Mouse (Mus musculus) heart, embryonic 10.5 days (tissue): Measurements from ENCODE around the gene Zfp36l1. TPM values are rescaled to one million over a fixed set of nuclear protein-coding genes. Genes with fewer than 3 reads are reported as not detected.
A peak's percentile ranks its signal among the peaks of the same experiment; 100 is the strongest.
"Not testable (repeated sequence)": the region's sequence is repeated elsewhere in the genome, so short reads cannot be mapped to it uniquely, and the experiment has no call there.

Experiments
- DNase-seq: peaks from one replicate; pipeline ENCODE4 v3.0.0-alpha.2; 2017; ENCODE audit warnings: low spot score
- H3K27ac ChIP-seq: fragments of 300-500 bp; sonication (generic); 2 replicates; pipeline ENCODE4 v1.5.1; 2016; ENCODE audit warnings: mild to moderate bottlenecking
- H3K27me3 ChIP-seq: fragments of 300-500 bp; sonication (generic); 2 replicates; pipeline ENCODE4 v1.6.1; 2016; ENCODE audit warnings: mild to moderate bottlenecking; ENCODE audit not compliant: poor library complexity, insufficient read depth, severe bottlenecking
- H3K36me3 ChIP-seq: fragments of 300-500 bp; sonication (generic); 2 replicates; pipeline ENCODE4 v1.6.1; 2016; ENCODE audit warnings: mild to moderate bottlenecking, moderate library complexity
- H3K4me1 ChIP-seq: fragments of 300-500 bp; sonication (generic); 2 replicates; pipeline ENCODE4 v1.6.1; 2016; ENCODE audit warnings: mild to moderate bottlenecking
- H3K4me3 ChIP-seq: fragments of 300-500 bp; sonication (generic); 2 replicates; pipeline ENCODE4 v1.5.1; 2016; ENCODE audit warnings: mild to moderate bottlenecking, moderate library complexity
- H3K9me3 ChIP-seq: fragments of 300-500 bp; sonication (generic); 2 replicates; pipeline ENCODE4 v1.6.1; 2016; ENCODE audit warnings: mild to moderate bottlenecking, moderate library complexity
- WGBS: fragments of 180-500 bp; shearing (Covaris S2); methylation state at CpG from one replicate; pipeline ENCODE4 v1.1.7; 2016; 5-methylcytosine and 5-hydroxymethylcytosine counted together
- polyA plus RNA-seq: library from polyadenylated mRNA; unstranded; fragments of >200 nt; fragmentation: Nextera tagmentation; extraction: Ambion mirVana; gene quantifications from 2 replicates; pipeline ENCODE4 v1.2.1, GENCODE M21; 2016

The Zfp36l1 gene
- polyA plus RNA-seq, 1 experiment from 2014 or later: 114 TPM

- Histone ChIP-seq H3K4me1 (peaks cover 39% of the 10 kb centered on the region), H3K27me3 (no peaks in the 10 kb centered on the region), H3K4me3 (peak overlapping the region; percentile 82), H3K9me3 (no peaks in the 10 kb centered on the region), H3K36me3 (peaks cover 32% of the 10 kb centered on the region), H3K27ac (peak overlapping the region; percentile 99)
- DNase-seq: no peak
- WGBS: under 1% methylated on average over 26 of the region's 26 CpGs
Measured at GRCm38 (mm10) chr12:80112071-80112660, 647 bp downstream of the Zfp36l1 start.

GRCm38 (mm10) chr12:80111131-80112070 lies 1.4 kb downstream of the Zfp36l1 start:
- Histone ChIP-seq H3K27me3 (no peaks in the 10 kb centered on the region), H3K36me3 (peaks cover 38% of the 10 kb centered on the region), H3K27ac (peak overlapping the region; percentile 99), H3K9me3 (no peaks in the 10 kb centered on the region), H3K4me1 (peaks cover 34% of the 10 kb centered on the region), H3K4me3 (peak overlapping the region; percentile 82)
- no peak for DNase-seq
- under 1% methylated on average over 29 of the region's 29 CpGs for WGBS

GRCm38 (mm10) chr12:80110546-80110870 lies 2.3 kb downstream of the Zfp36l1 start:
- Histone ChIP-seq H3K4me3 (peak overlapping the region; percentile 82), H3K27ac (peak overlapping the region; percentile 99), H3K4me1 (peaks cover 28% of the 10 kb centered on the region), H3K27me3 (no peaks in the 10 kb centered on the region), H3K36me3 (peaks cover 38% of the 10 kb centered on the region), H3K9me3 (no peaks in the 10 kb centered on the region)
- WGBS: 6% methylated on average over 9 of the region's 9 CpGs
- no peak for DNase-seq

GRCm38 (mm10) chr12:80109753-80110545 lies 2.9 kb downstream of the Zfp36l1 start:
- H3K36me3 ChIP-seq: peaks cover 38% of the 10 kb centered on the region
- peaks cover 28% of the 10 kb centered on the region for H3K4me1 ChIP-seq
- H3K27me3 ChIP-seq: no peaks in the 10 kb centered on the region
- peak overlapping the region; percentile 99 for H3K27ac ChIP-seq
- no peak for DNase-seq
- whole genome bisulfite sequencing: 9% methylated on average over 53 of the region's 53 CpGs
- peak overlapping the region; percentile 82 for H3K4me3 ChIP-seq
- H3K9me3 ChIP-seq: no peaks in the 10 kb centered on the region

GRCm38 (mm10) chr12:80108896-80109668 lies 3.7 kb downstream of the Zfp36l1 start:
- peaks cover 26% of the 10 kb centered on the region for H3K4me1 ChIP-seq
- H3K27me3 ChIP-seq, H3K9me3 ChIP-seq: not testable (repeated sequence)
- H3K36me3 ChIP-seq: peaks cover 38% of the 10 kb centered on the region
- peak overlapping the region; percentile 99 for H3K27ac ChIP-seq
- WGBS: 21% methylated on average over 11 of the region's 11 CpGs
- peak; percentile 88 for DNase-seq
- H3K4me3 ChIP-seq: peak overlapping the region; percentile 82

- no peak for DNase-seq
- no peaks in the 10 kb centered on the region for H3K9me3 ChIP-seq
- H3K4me1 ChIP-seq: peaks cover 30% of the 10 kb centered on the region
- peaks cover 38% of the 10 kb centered on the region for H3K36me3 ChIP-seq
- no peaks in the 10 kb centered on the region for H3K27me3 ChIP-seq
- WGBS: 88% methylated on average over 3 of the region's 3 CpGs
- H3K4me3 ChIP-seq: no peak overlapping the region
- H3K27ac ChIP-seq: no peak overlapping the region
Measured at GRCm38 (mm10) chr12:80106896-80107667, 5.7 kb downstream of the Zfp36l1 start.

- peaks cover 38% of the 10 kb centered on the region for H3K36me3 ChIP-seq
Measured at GRCm38 (mm10) chr12:80106138-80106895, 6.5 kb downstream of the Zfp36l1 start.

GRCm38 (mm10) chr12:80103521-80103973 lies 9.3 kb downstream of the Zfp36l1 start:
- H3K36me3 ChIP-seq: peaks cover 13% of the 10 kb centered on the region
- WGBS: 45% methylated on average over 5 of the region's 5 CpGs
- no peak overlapping the region for H3K4me3 ChIP-seq
- H3K9me3 ChIP-seq: no peaks in the 10 kb centered on the region
- DNase-seq: no peak
- H3K4me1 ChIP-seq: peaks cover 10% of the 10 kb centered on the region
- peak overlapping the region; percentile 65 for H3K27ac ChIP-seq
- H3K27me3 ChIP-seq: no peaks in the 10 kb centered on the region

More at GRCm38 (mm10) chr12:80106138-80106895, 6.5 kb downstream of the Zfp36l1 start:
- Histone ChIP-seq H3K27me3 (no peaks in the 10 kb centered on the region), H3K9me3 (no peaks in the 10 kb centered on the region), H3K4me3 (no peak overlapping the region), H3K27ac (no peak overlapping the region), H3K4me1 (peaks cover 30% of the 10 kb centered on the region)
- 84% methylated on average over 4 of the region's 4 CpGs for WGBS
- no peak for DNase-seq

- H3K27ac ChIP-seq: peak overlapping the region; percentile 65; the same call in 1 of the 2 replicates
- no peaks in the 10 kb centered on the region for H3K27me3 ChIP-seq
- no peak for DNase-seq
- peaks cover 13% of the 10 kb centered on the region for H3K36me3 ChIP-seq
- WGBS: 43% methylated on average over 4 of the region's 4 CpGs
- H3K9me3 ChIP-seq: no peaks in the 10 kb centered on the region
- H3K4me3 ChIP-seq: no peak overlapping the region
- peaks cover 10% of the 10 kb centered on the region for H3K4me1 ChIP-seq
Measured at GRCm38 (mm10) chr12:80103089-80103488, 9.7 kb downstream of the Zfp36l1 start.

GRCm38 (mm10) chr12:80098825-80099224 lies 14.0 kb downstream of the Zfp36l1 start:
- DNase-seq: no peak
- Histone ChIP-seq H3K27me3 (no peaks in the 10 kb centered on the region), H3K36me3 (no peaks in the 10 kb centered on the region), H3K4me3 (no peak overlapping the region), H3K27ac (no peak overlapping the region), H3K9me3 (no peaks in the 10 kb centered on the region), H3K4me1 (peaks cover 19% of the 10 kb centered on the region)
- 77% methylated on average over 1 of the region's 1 CpGs for WGBS

GRCm38 (mm10) chr12:80096734-80097133 lies 16.1 kb downstream of the Zfp36l1 start:
- Histone ChIP-seq H3K36me3 (no peaks in the 10 kb centered on the region), H3K4me3 (no peak overlapping the region), H3K4me1 (peaks cover 22% of the 10 kb centered on the region), H3K27ac (0 out of 2 replicates have a peak overlapping the region, but pooled peaks have one; percentile 16), H3K9me3 (no peaks in the 10 kb centered on the region), H3K27me3 (no peaks in the 10 kb centered on the region)
- DNase-seq: no peak
- WGBS: 72% methylated on average over 6 of the region's 6 CpGs
